Mouse (Mus musculus): ENCODE results near the gene Adgrf3.

The Adgrf3 gene

GRCm38 (mm10) chr5:30202221-30202620 is 3.3 kb downstream of the Adgrf3 start:
- DNase-seq (ENCODE audit: low read depth, low spot score), result no peak

- peak; percentile 9 for DNase-seq (ENCODE audit: low read depth, low spot score)
Observed at GRCm38 (mm10) chr5:30201521-30201920, 4.0 kb downstream of the Adgrf3 start.

- DNase-seq (ENCODE audit: low read depth, low spot score), result no peak
Observed at GRCm38 (mm10) chr5:30198257-30198656, 7.3 kb downstream of the Adgrf3 start.

- DNase-seq (ENCODE audit: low read depth, low spot score), result no peak
Observed at GRCm38 (mm10) chr5:30195340-30195739, 10.2 kb downstream of the Adgrf3 start.

- no peak for DNase-seq (ENCODE audit: low read depth, low spot score)
Observed at GRCm38 (mm10) chr5:30192452-30192851, 13.1 kb downstream of the Adgrf3 start.

- no peak for DNase-seq (ENCODE audit: low read depth, low spot score)
Observed at GRCm38 (mm10) chr5:30187687-30188485, 17.6 kb downstream of the Adgrf3 start.

- DNase-seq (ENCODE audit: low read depth, low spot score), result no peak
Observed at GRCm38 (mm10) chr5:30175811-30176210, 29.7 kb downstream of the Adgrf3 start.

- peak; percentile 10 for DNase-seq (ENCODE audit: low read depth, low spot score)
Observed at GRCm38 (mm10) chr5:30172931-30173692, 32.4 kb downstream of the Adgrf3 start.

GRCm38 (mm10) chr5:30172115-30172514 is 33.4 kb downstream of the Adgrf3 start:
- DNase-seq (ENCODE audit: low read depth, low spot score), result peak; percentile 87

GRCm38 (mm10) chr5:30170303-30170940 is 35.1 kb downstream of the Adgrf3 start:
- no peak for DNase-seq (ENCODE audit: low read depth, low spot score)

GRCm38 (mm10) chr5:30165234-30165946 is 40.1 kb downstream of the Adgrf3 start:
- DNase-seq (ENCODE audit: low read depth, low spot score), result no peak

GRCm38 (mm10) chr5:30162339-30162738 is 43.2 kb downstream of the Adgrf3 start:
- no peak for DNase-seq (ENCODE audit: low read depth, low spot score)

GRCm38 (mm10) chr5:30161836-30162235 is 43.7 kb downstream of the Adgrf3 start:
- no peak for DNase-seq (ENCODE audit: low read depth, low spot score)

GRCm38 (mm10) chr5:30159601-30160000 is 45.9 kb downstream of the Adgrf3 start:
- DNase-seq (ENCODE audit: low read depth, low spot score), result no peak

- peak; percentile 1 for DNase-seq (ENCODE audit: low read depth, low spot score)
Observed at GRCm38 (mm10) chr5:30155821-30156629, 49.5 kb downstream of the Adgrf3 start.

GRCm38 (mm10) chr5:30155395-30155792 is 50.1 kb downstream of the Adgrf3 start:
- no peak for DNase-seq (ENCODE audit: low read depth, low spot score)

- DNase-seq (ENCODE audit: low read depth, low spot score), result peak; percentile 86
Observed at GRCm38 (mm10) chr5:30154474-30155394, 50.8 kb downstream of the Adgrf3 start, which contains the start of the genes Hadha and Hadhb. Hadha (minus strand) TSS chr5:30155162. Hadhb (plus strand) TSS chr5:30155248.

GRCm38 (mm10) chr5:30154013-30154412 is 51.5 kb downstream of the Adgrf3 start:
- peak; percentile 38 for DNase-seq (ENCODE audit: low read depth, low spot score)

- no peak for DNase-seq (ENCODE audit: low read depth, low spot score)
Observed at GRCm38 (mm10) chr5:30153222-30153621, 52.3 kb downstream of the Adgrf3 start.

- no peak for DNase-seq (ENCODE audit: low read depth, low spot score)
Observed at GRCm38 (mm10) chr5:30152413-30152812, 53.1 kb downstream of the Adgrf3 start.
